Mouse (Mus musculus) midbrain, embryonic 13.5 days (tissue): Measurements from ENCODE around the gene Tmem8. TPM values are rescaled to one million over a fixed set of nuclear protein-coding genes. Genes with fewer than 3 reads are reported as not detected.

ENCODE experiments used
- ATAC-seq: fragments of 200-750 bp; cut with Nextera tagmentation; 2 replicates; pipeline ENCODE4 v1.8.0; 2017; ENCODE audit warnings: mild to moderate bottlenecking, moderate TSS enrichment, moderate library complexity
- H3K27ac ChIP-seq: fragments of 300-500 bp; sonication (generic); 2 replicates; pipeline ENCODE4 v1.5.1; 2015; ENCODE audit warnings: inconsistent platforms, mild to moderate bottlenecking, moderate library complexity
- H3K27me3 ChIP-seq: fragments of 300-500 bp; sonication (generic); 2 replicates; pipeline ENCODE4 v1.6.1; 2015; ENCODE audit warnings: mild to moderate bottlenecking, inconsistent platforms
- H3K36me3 ChIP-seq: fragments of 300-500 bp; sonication (generic); 2 replicates; pipeline ENCODE4 v1.6.1; 2015; ENCODE audit warnings: mild to moderate bottlenecking, inconsistent platforms
- H3K4me1 ChIP-seq: fragments of 300-500 bp; sonication (generic); replicated peaks from 2 replicates; pipeline ENCODE4 v1.6.1; 2015; ENCODE audit warnings: inconsistent platforms
- H3K4me2 ChIP-seq: fragments of 300-500 bp; sonication (generic); replicated peaks from 2 replicates; pipeline ENCODE4 v1.6.1; 2015; ENCODE audit warnings: moderate library complexity, mild to moderate bottlenecking, inconsistent platforms
- H3K4me3 ChIP-seq: fragments of 300-500 bp; sonication (generic); replicated peaks from 2 replicates; pipeline ENCODE4 v1.5.1; 2015; ENCODE audit warnings: mild to moderate bottlenecking, inconsistent platforms
- H3K9ac ChIP-seq: fragments of 300-500 bp; sonication (generic); replicated peaks from 2 replicates; pipeline ENCODE4 v1.6.1; 2015; ENCODE audit warnings: mild to moderate bottlenecking, inconsistent platforms
- H3K9me3 ChIP-seq: fragments of 300-500 bp; sonication (generic); 2 replicates; pipeline ENCODE4 v1.6.1; 2016; ENCODE audit warnings: mild to moderate bottlenecking, inconsistent platforms
- WGBS: fragments of 180-500 bp; shearing (Covaris S2); methylation state at CpG from one replicate; pipeline ENCODE4 v1.1.7; 2015; 5-methylcytosine and 5-hydroxymethylcytosine counted together
- polyA plus RNA-seq: library from polyadenylated mRNA; unstranded; fragments of >200 nt; fragmentation: Nextera tagmentation; extraction: Ambion mirVana; gene quantifications from 2 replicates; pipeline ENCODE4 v1.2.1, GENCODE M21; 2015

Gene Tmem8
- polyA plus RNA-seq, 1 experiment from 2014 or later = 2.4 TPM

DNA sequence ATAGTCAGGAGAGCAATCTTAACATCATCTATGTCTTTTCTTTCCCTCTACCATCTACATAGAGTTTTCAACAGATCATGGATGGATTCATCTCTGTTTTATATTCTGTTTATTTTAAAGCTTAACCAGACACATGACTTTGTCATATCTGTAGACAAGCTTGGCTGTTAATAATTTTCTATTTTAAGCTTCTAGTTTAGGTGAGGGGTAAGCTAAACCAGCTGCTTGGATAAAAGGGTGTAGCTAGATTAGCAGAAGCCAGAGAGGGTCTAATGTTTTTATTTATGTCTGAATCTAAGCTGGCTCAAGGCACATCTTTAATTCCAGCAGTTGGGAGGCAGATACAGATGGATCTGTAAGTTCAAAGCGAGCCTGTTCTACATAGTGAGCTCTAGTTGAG lies 49.6 kb downstream of the Tmem8 start:
- Histone ChIP-seq H3K4me3 (no peak overlapping the region), H3K9me3 (no peaks in the 10 kb centered on the region), H3K9ac (no peak overlapping the region), H3K27me3 (no peaks in the 10 kb centered on the region), H3K36me3 (0 out of 2 replicates have a peak, but pooled peaks cover 4% of the 10 kb centered on the region), H3K27ac (no peak overlapping the region), H3K4me2 (no peak overlapping the region), H3K4me1 (no peaks in the 10 kb centered on the region)
- no peak for ATAC-seq
- 90% methylated on average over 1 of the region's 1 CpGs for WGBS

DNA sequence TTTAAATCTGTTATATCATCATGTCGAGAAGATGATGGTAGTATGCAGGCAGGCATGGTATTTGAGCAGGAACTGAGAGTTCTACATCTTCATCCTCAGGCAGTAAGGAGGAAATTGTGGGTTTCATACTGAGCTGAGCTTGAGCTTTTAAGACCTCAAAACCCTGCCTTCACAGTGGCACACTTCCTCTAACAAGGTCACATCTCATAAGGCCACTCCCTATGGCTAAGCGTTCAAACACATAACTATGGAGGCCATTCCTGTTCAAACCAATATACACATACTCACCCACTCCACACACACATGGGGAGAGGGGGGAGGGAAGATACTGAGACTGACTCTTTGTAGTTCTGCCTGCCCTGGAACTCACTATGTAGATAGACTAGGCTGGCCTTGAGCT lies 54.9 kb downstream of the Tmem8 start:
- Histone ChIP-seq H3K4me2 (no peak overlapping the region), H3K4me3 (no peak overlapping the region), H3K27me3 (no peaks in the 10 kb centered on the region), H3K9ac (no peak overlapping the region), H3K36me3 (0 out of 2 replicates have a peak, but pooled peaks cover 8% of the 10 kb centered on the region), H3K27ac (no peak overlapping the region), H3K9me3 (no peaks in the 10 kb centered on the region), H3K4me1 (no peaks in the 10 kb centered on the region)
- 96% methylated on average over 2 of the region's 2 CpGs for WGBS
- ATAC-seq = no peak

Other genes starting within 250 kb of the Tmem8 start
- 8.0 and 10.4 TPM in 2 replicates for gene Mcrip2, start 244.5 kb upstream of the Tmem8 start, polyA plus RNA-seq
- gene Mettl26, start 238.2 kb upstream of the Tmem8 start, polyA plus RNA-seq = 69.7 and 75.4 TPM in 2 replicates
- 0.61 and 0.70 TPM in 2 replicates for gene Wfikkn1, start 232.4 kb upstream of the Tmem8 start, polyA plus RNA-seq
- 44.3 and 47.1 TPM in 2 replicates for gene Rab40c, start 193.6 kb upstream of the Tmem8 start, polyA plus RNA-seq
- 56.9 and 58.0 TPM in 2 replicates for gene Pigq, start 168.4 kb upstream of the Tmem8 start, polyA plus RNA-seq
- 0.12 TPM in 1 of 2 replicates, not detected in the other for gene Nhlrc4, start 168.3 kb upstream of the Tmem8 start, polyA plus RNA-seq
- 0.48 and 0.62 TPM in 2 replicates for gene A930017K11Rik, start 160.7 kb upstream of the Tmem8 start, polyA plus RNA-seq
- gene Capn15, start 127.5 kb upstream of the Tmem8 start, polyA plus RNA-seq = 19.1 and 21.1 TPM in 2 replicates
- gene Rab11fip3, start 43.7 kb upstream of the Tmem8 start, polyA plus RNA-seq = 27.6 and 35.0 TPM in 2 replicates
- gene Decr2, start 23.0 kb upstream of the Tmem8 start, polyA plus RNA-seq = 27.0 and 28.2 TPM in 2 replicates
- gene Nme4, start 17.7 kb upstream of the Tmem8 start, polyA plus RNA-seq = 31.8 and 36.8 TPM in 2 replicates
- 182 and 191 TPM in 2 replicates for gene Mrpl28, start 10.2 kb downstream of the Tmem8 start, polyA plus RNA-seq
- 17.3 and 21.6 TPM in 2 replicates for gene Axin1, start 25.4 kb downstream of the Tmem8 start, polyA plus RNA-seq
- gene Pdia2, start 85.8 kb downstream of the Tmem8 start, polyA plus RNA-seq = not detected in 2 replicates
- 2.0 and 3.0 TPM in 2 replicates for gene Rgs11, start 89.7 kb downstream of the Tmem8 start, polyA plus RNA-seq
- 28.1 and 28.3 TPM in 2 replicates for gene Arhgdig, start 94.5 kb downstream of the Tmem8 start, polyA plus RNA-seq
- gene Fam234a, start 130.9 kb downstream of the Tmem8 start, polyA plus RNA-seq = 25.3 and 31.0 TPM in 2 replicates
- 121 and 126 TPM in 2 replicates for gene Luc7l, start 139.6 kb downstream of the Tmem8 start, polyA plus RNA-seq